Mouse (Mus musculus) liver, embryonic 14.5 days (tissue): ENCODE results near the gene Dppa3. TPM values are rescaled to one million over a fixed set of nuclear protein-coding genes. Genes with fewer than 3 reads are reported as not detected.

Source experiments
- ATAC-seq: fragments of 200-750 bp; cut with Nextera tagmentation; 2 replicates; pipeline ENCODE4 v1.8.0; 2017; ENCODE audit warnings: moderate number of reproducible peaks, mild to moderate bottlenecking, moderate library complexity; ENCODE audit not compliant: insufficient read depth
- DNase-seq, 3 experiments: peaks; one replicate each; pipeline ENCODE4 v3.0.0-alpha.2; 2012 to 2013; ENCODE audit warnings: low read depth in 3 of 3, low spot score in 3 of 3
- H3K27ac ChIP-seq: fragments of 300-500 bp; sonication (generic); 2 replicates; pipeline ENCODE4 v1.5.1; 2014; ENCODE audit warnings: moderate library complexity, mild to moderate bottlenecking, control low read depth, inconsistent platforms
- H3K27me3 ChIP-seq: fragments of 300-500 bp; sonication (generic); 2 replicates; pipeline ENCODE4 v1.6.1; 2014; ENCODE audit warnings: mild to moderate bottlenecking, low read length, moderate library complexity; ENCODE audit not compliant: control insufficient read depth, insufficient read depth
- H3K36me3 ChIP-seq: fragments of 300-500 bp; sonication (generic); replicated peaks from 2 replicates; pipeline ENCODE4 v1.6.1; 2014; ENCODE audit warnings: low read depth; ENCODE audit not compliant: control insufficient read depth, insufficient read depth
- H3K4me1 ChIP-seq, 2 experiments: fragments of 200-500 bp in 1 of 2; fragments of 300-500 bp in 1 of 2; sonication (generic) in 1 of 2; replicated peaks; 2 replicates each; pipeline ENCODE4 v1.6.1; 2012 to 2014; ENCODE audit warnings: antibody characterized with exemption in 1 of 2, inconsistent platforms in 1 of 2, low read length in 1 of 2; ENCODE audit not compliant: control insufficient read depth in 2 of 2, insufficient read depth in 2 of 2
- H3K4me2 ChIP-seq: fragments of 300-500 bp; sonication (generic); 2 replicates; pipeline ENCODE4 v1.6.1; 2014; ENCODE audit warnings: low read depth, mild to moderate bottlenecking, control low read depth, moderate library complexity
- H3K4me3 ChIP-seq, 2 experiments: fragments of 200-500 bp in 1 of 2; fragments of 300-500 bp in 1 of 2; sonication (generic) in 1 of 2; 2 replicates each; pipeline ENCODE4 v1.5.1; 2012 to 2014; ENCODE audit warnings: low read depth in 2 of 2, low read length in 2 of 2, mild to moderate bottlenecking in 2 of 2, control low read depth in 1 of 2, inconsistent platforms in 1 of 2, moderate library complexity in 1 of 2; ENCODE audit not compliant: insufficient read depth in 1 of 2
- H3K9ac ChIP-seq: fragments of 300-500 bp; sonication (generic); replicated peaks from 2 replicates; pipeline ENCODE4 v1.6.1; 2014; ENCODE audit warnings: mild to moderate bottlenecking, control low read depth, moderate library complexity
- H3K9me3 ChIP-seq: fragments of 300-500 bp; sonication (generic); 2 replicates; pipeline ENCODE4 v1.6.1; 2016; ENCODE audit warnings: low read length, mixed read lengths; ENCODE audit not compliant: control insufficient read depth
- CTCF ChIP-seq: IDR thresholded peaks from 2 replicates; pipeline ENCODE4 v1.5.1; 2016; ENCODE audit warnings: antibody characterized with exemption, low read depth, control low read depth
- EP300 ChIP-seq: IDR thresholded peaks from 2 replicates; pipeline ENCODE4 v1.6.1; 2016; ENCODE audit warnings: antibody characterized with exemption, low read depth
- WGBS: fragments of 180-500 bp; shearing (Covaris S2); extraction: QIAGEN DNeasy Blood & Tissue Kit; methylation state at CpG from one replicate; pipeline ENCODE4 v1.1.7; 2014; ENCODE audit not compliant: insufficient replicate concordance; 5-methylcytosine and 5-hydroxymethylcytosine counted together
- polyA plus RNA-seq, 2 experiments: library from polyadenylated mRNA; depleted of rRNA in 1 of 2; stranded (reverse) in 1 of 2; unstranded in 1 of 2; fragments of >200 nt; fragmentation: Nextera tagmentation in 1 of 2; extraction: Ambion mirVana in 1 of 2; gene quantifications; 2 replicates each; pipeline versions ENCODE4 v1.2.1 to v1.2.3; 2012 to 2014

The Dppa3 gene
- polyA plus RNA-seq, 2 experiments = not detected

- Histone ChIP-seq H3K27me3 (no peaks in the 10 kb centered on the region; the same call in 1 of the 2 replicates), H3K4me3 (no peak overlapping the region), H3K36me3 (no peaks in the 10 kb centered on the region), H3K27ac (no peak overlapping the region), H3K9ac (no peak overlapping the region), H3K9me3 (no peaks in the 10 kb centered on the region), H3K4me1 (no peaks in the 10 kb centered on the region), H3K4me2 (no peak overlapping the region)
- DNase-seq = no peak
- 85% methylated on average over 6 of the region's 6 CpGs for WGBS
- no peak for TF ChIP-seq CTCF
- TF ChIP-seq EP300 = no peak
- ATAC-seq = no peak
Observed at GRCm38 (mm10) chr6:122621066-122621465, 5.1 kb upstream of the Dppa3 start.

GRCm38 (mm10) chr6:122624480-122624879, 1.7 kb upstream of the Dppa3 start:
- 37% methylated on average over 5 of the region's 5 CpGs for WGBS
- Histone ChIP-seq H3K9me3 (no peaks in the 10 kb centered on the region), H3K27me3 (no peaks in the 10 kb centered on the region; the same call in none of the 2 replicates), H3K27ac (no peak overlapping the region), H3K4me3 (no peak overlapping the region), H3K9ac (no peak overlapping the region), H3K36me3 (no peaks in the 10 kb centered on the region), H3K4me2 (no peak overlapping the region), H3K4me1 (no peaks in the 10 kb centered on the region; a peak in 1 of 4 replicates)
- TF ChIP-seq CTCF = no peak
- ATAC-seq (no peak), DNase-seq (no peak)

GRCm38 (mm10) chr6:122625156-122625555, 1.1 kb upstream of the Dppa3 start:
- TF ChIP-seq EP300 (no peak), CTCF (no peak)
- Histone ChIP-seq H3K4me2 (no peak overlapping the region), H3K27me3 (no peaks in the 10 kb centered on the region; the same call in none of the 2 replicates), H3K9ac (no peak overlapping the region), H3K4me3 (no peak overlapping the region), H3K4me1 (no peaks in the 10 kb centered on the region; a peak in 1 of 4 replicates), H3K9me3 (no peaks in the 10 kb centered on the region), H3K27ac (no peak overlapping the region), H3K36me3 (no peaks in the 10 kb centered on the region)
- ATAC-seq (no peak), DNase-seq (no peak)
- WGBS = 48% methylated on average over 4 of the region's 4 CpGs

- H3K9ac ChIP-seq = no peak overlapping the region
- no peak for TF ChIP-seq EP300
- TF ChIP-seq CTCF = no peak
- peak overlapping the region; percentile 2 to 14; a peak in 2 of 4 replicates for H3K4me3 ChIP-seq
- H3K27me3 ChIP-seq = no peaks in the 10 kb centered on the region; the same call in none of the 2 replicates
- H3K4me2 ChIP-seq = peak overlapping the region; percentile 56
- DNase-seq (no peak), ATAC-seq (no peak)
- H3K4me1 ChIP-seq = no peaks in the 10 kb centered on the region; a peak in 1 of 4 replicates
- H3K9me3 ChIP-seq = no peaks in the 10 kb centered on the region
- H3K27ac ChIP-seq = no peak overlapping the region
- 17% methylated on average over 20 of the region's 20 CpGs for WGBS
- no peaks in the 10 kb centered on the region for H3K36me3 ChIP-seq
Observed at GRCm38 (mm10) chr6:122627469-122628108, 1.4 kb downstream of the Dppa3 start.

- no peaks in the 10 kb centered on the region; the same call in 1 of the 2 replicates for H3K27me3 ChIP-seq
- no peaks in the 10 kb centered on the region for H3K36me3 ChIP-seq
- H3K4me3 ChIP-seq = no peak overlapping the region
- H3K9me3 ChIP-seq = no peaks in the 10 kb centered on the region
- ATAC-seq (no peak), DNase-seq (no peak)
- H3K4me1 ChIP-seq = no peaks in the 10 kb centered on the region
- peak; percentile 56 for TF ChIP-seq CTCF
- TF ChIP-seq EP300 = no peak
- WGBS = 27% methylated on average over 9 of the region's 9 CpGs
- no peak overlapping the region for H3K9ac ChIP-seq
- H3K27ac ChIP-seq = no peak overlapping the region
- no peak overlapping the region for H3K4me2 ChIP-seq
Observed at GRCm38 (mm10) chr6:122633411-122633810, 7.2 kb downstream of the Dppa3 start.
